Mouse (Mus musculus) neural tube, embryonic 11.5 days (tissue): ENCODE measurements around the gene Igfbp3. TPM values are rescaled to one million over a fixed set of nuclear protein-coding genes. Genes with fewer than 3 reads are reported as not detected.

ENCODE experiments used
- ATAC-seq: fragments of 200-750 bp; cut with Nextera tagmentation; 2 replicates; pipeline ENCODE4 v1.8.0; 2017; ENCODE audit warnings: moderate number of reproducible peaks, mild to moderate bottlenecking, moderate TSS enrichment, moderate library complexity; ENCODE audit not compliant: insufficient read depth, low FRiP score, low TSS enrichment
- DNase-seq: peaks from one replicate; pipeline ENCODE4 v3.0.0-alpha.2; 2015; ENCODE audit warnings: low spot score
- H3K27ac ChIP-seq: fragments of 300-500 bp; sonication (generic); 2 replicates; pipeline ENCODE4 v1.5.1; 2014; ENCODE audit warnings: low read depth, mild to moderate bottlenecking, low read length
- H3K27me3 ChIP-seq: fragments of 300-500 bp; sonication (generic); 2 replicates; pipeline ENCODE4 v1.6.1; 2014; ENCODE audit warnings: mild to moderate bottlenecking, low read length, mixed read lengths; ENCODE audit not compliant: control insufficient read depth, insufficient read depth
- H3K36me3 ChIP-seq: fragments of 300-500 bp; sonication (generic); 2 replicates; pipeline ENCODE4 v1.6.1; 2014; ENCODE audit warnings: mild to moderate bottlenecking, low read length, moderate library complexity, mixed read lengths; ENCODE audit not compliant: control insufficient read depth, insufficient read depth
- H3K4me1 ChIP-seq: fragments of 300-500 bp; sonication (generic); 2 replicates; pipeline ENCODE4 v1.6.1; 2014; ENCODE audit warnings: low read length, mixed read lengths; ENCODE audit not compliant: control insufficient read depth, insufficient read depth
- H3K4me2 ChIP-seq: fragments of 300-500 bp; sonication (generic); 2 replicates; pipeline ENCODE4 v1.6.1; 2014; ENCODE audit warnings: low read depth, mild to moderate bottlenecking, moderate library complexity
- H3K4me3 ChIP-seq: fragments of 300-500 bp; sonication (generic); 2 replicates; pipeline ENCODE4 v1.5.1; 2014; ENCODE audit warnings: low read depth, low read length
- H3K9ac ChIP-seq: fragments of 300-500 bp; sonication (generic); 2 replicates; pipeline ENCODE4 v1.6.1; 2014; ENCODE audit warnings: mild to moderate bottlenecking, low read length
- H3K9me3 ChIP-seq: fragments of 300-500 bp; sonication (generic); 2 replicates; pipeline ENCODE4 v1.6.1; 2016; ENCODE audit warnings: low read length; ENCODE audit not compliant: control insufficient read depth
- WGBS: fragments of 180-500 bp; shearing (Covaris S2); extraction: QIAGEN DNeasy Blood & Tissue Kit; methylation state at CpG from one replicate; pipeline ENCODE4 v1.1.7; 2014; 5-methylcytosine and 5-hydroxymethylcytosine counted together
- polyA plus RNA-seq: library from polyadenylated mRNA; unstranded; fragments of >200 nt; fragmentation: Nextera tagmentation; extraction: Ambion mirVana; gene quantifications from 2 replicates; pipeline ENCODE4 v1.2.1, GENCODE M21; 2014

Gene Igfbp3
- polyA plus RNA-seq, 1 experiment from 2014 or later = 36.4 TPM

- 68% methylated on average over 6 of the region's 6 CpGs for WGBS
- H3K27me3 ChIP-seq = no peaks in the 10 kb centered on the region
- no peak overlapping the region for H3K27ac ChIP-seq
- H3K9ac ChIP-seq = no peak overlapping the region
- H3K9me3 ChIP-seq = no peaks in the 10 kb centered on the region
- no peak overlapping the region for H3K4me3 ChIP-seq
- H3K4me2 ChIP-seq = no peak overlapping the region
- H3K4me1 ChIP-seq = peaks cover under 1% of the 10 kb centered on the region; the same call in 1 of the 2 replicates
- DNase-seq (no peak), ATAC-seq (no peak)
- H3K36me3 ChIP-seq = no peaks in the 10 kb centered on the region
These were observed 21.0 kb downstream of the Igfbp3 start for GRCm38 (mm10) chr11:7192710-7193109.

GRCm38 (mm10) chr11:7188469-7188868 is 25.3 kb downstream of the Igfbp3 start, which contains the start of gene Gm11985:
Gm11985 (minus strand) TSS chr11:7188569.
- WGBS = 87% methylated on average over 13 of the region's 13 CpGs
- H3K36me3 ChIP-seq = no peaks in the 10 kb centered on the region
- H3K27ac ChIP-seq = no peak within 1 kb of the TSS
- no peaks in the 10 kb centered on the region for H3K9me3 ChIP-seq
- no peak for ATAC-seq
- no peak within 1 kb of the TSS for H3K4me2 ChIP-seq
- no peaks in the 10 kb centered on the region for H3K4me1 ChIP-seq
- DNase-seq = no peak
- H3K4me3 ChIP-seq = no peak within 1 kb of the TSS
- H3K9ac ChIP-seq = no peak within 1 kb of the TSS
- no peaks in the 10 kb centered on the region for H3K27me3 ChIP-seq

GRCm38 (mm10) chr11:7187472-7187871 is 26.3 kb downstream of the Igfbp3 start:
- H3K36me3 ChIP-seq = no peaks in the 10 kb centered on the region

GRCm38 (mm10) chr11:7184420-7184819 is 29.3 kb downstream of the Igfbp3 start:
- 31% methylated on average over 1 of the region's 1 CpGs for WGBS
- H3K4me1 ChIP-seq = no peaks in the 10 kb centered on the region
- no peak for ATAC-seq

More at GRCm38 (mm10) chr11:7187472-7187871, 26.3 kb downstream of the Igfbp3 start:
- Histone ChIP-seq H3K27me3 (no peaks in the 10 kb centered on the region), H3K4me1 (no peaks in the 10 kb centered on the region), H3K9ac (no peak overlapping the region), H3K4me2 (no peak overlapping the region), H3K27ac (no peak overlapping the region), H3K4me3 (no peak overlapping the region), H3K9me3 (no peaks in the 10 kb centered on the region)
- WGBS = 70% methylated on average over 8 of the region's 8 CpGs
- ATAC-seq (no peak), DNase-seq (no peak)

GRCm38 (mm10) chr11:7182409-7183042 is 31.2 kb downstream of the Igfbp3 start:
- Histone ChIP-seq H3K9ac (no peak overlapping the region), H3K27ac (no peak overlapping the region), H3K9me3 (no peaks in the 10 kb centered on the region), H3K4me2 (no peak overlapping the region), H3K4me1 (no peaks in the 10 kb centered on the region), H3K27me3 (no peaks in the 10 kb centered on the region), H3K36me3 (no peaks in the 10 kb centered on the region), H3K4me3 (no peak overlapping the region)
- DNase-seq (peak; percentile 46), ATAC-seq (peak; percentile 66)
- 48% methylated on average over 8 of the region's 8 CpGs for WGBS

More at GRCm38 (mm10) chr11:7184420-7184819, 29.3 kb downstream of the Igfbp3 start:
- Histone ChIP-seq H3K9me3 (no peaks in the 10 kb centered on the region), H3K9ac (no peak overlapping the region), H3K27me3 (no peaks in the 10 kb centered on the region), H3K36me3 (no peaks in the 10 kb centered on the region), H3K4me2 (no peak overlapping the region), H3K4me3 (no peak overlapping the region), H3K27ac (no peak overlapping the region)
- DNase-seq = no peak

GRCm38 (mm10) chr11:7179276-7179675 is 34.4 kb downstream of the Igfbp3 start:
- Histone ChIP-seq H3K27ac (no peak overlapping the region), H3K4me3 (no peak overlapping the region), H3K9ac (no peak overlapping the region), H3K9me3 (no peaks in the 10 kb centered on the region), H3K36me3 (no peaks in the 10 kb centered on the region), H3K27me3 (no peaks in the 10 kb centered on the region), H3K4me2 (no peak overlapping the region), H3K4me1 (no peaks in the 10 kb centered on the region)
- ATAC-seq = no peak
- WGBS = 94% methylated on average over 2 of the region's 2 CpGs
- DNase-seq = no peak

GRCm38 (mm10) chr11:7178724-7179123 is 35.0 kb downstream of the Igfbp3 start:
- Histone ChIP-seq H3K4me2 (no peak overlapping the region), H3K4me3 (no peak overlapping the region), H3K27me3 (no peaks in the 10 kb centered on the region), H3K9ac (no peak overlapping the region), H3K9me3 (no peaks in the 10 kb centered on the region), H3K4me1 (no peaks in the 10 kb centered on the region), H3K36me3 (no peaks in the 10 kb centered on the region), H3K27ac (no peak overlapping the region)
- ATAC-seq (no peak), DNase-seq (no peak)
- 80% methylated on average over 4 of the region's 4 CpGs for WGBS

- H3K27ac ChIP-seq = no peak overlapping the region
- no peaks in the 10 kb centered on the region for H3K4me1 ChIP-seq
- no peaks in the 10 kb centered on the region; the same call in 1 of the 2 replicates for H3K36me3 ChIP-seq
- H3K9ac ChIP-seq = no peak overlapping the region
- H3K27me3 ChIP-seq = no peaks in the 10 kb centered on the region
- 87% methylated on average over 6 of the region's 6 CpGs for WGBS
- H3K9me3 ChIP-seq = no peaks in the 10 kb centered on the region
- H3K4me2 ChIP-seq = no peak overlapping the region
- DNase-seq (no peak), ATAC-seq (no peak)
- no peak overlapping the region for H3K4me3 ChIP-seq
These were observed 40.1 kb downstream of the Igfbp3 start for GRCm38 (mm10) chr11:7173664-7174063.

GRCm38 (mm10) chr11:7169645-7170044 is 44.1 kb downstream of the Igfbp3 start:
- H3K4me3 ChIP-seq = no peak overlapping the region
- ATAC-seq = no peak

More at GRCm38 (mm10) chr11:7169645-7170044, 44.1 kb downstream of the Igfbp3 start:
- no peaks in the 10 kb centered on the region; the same call in 1 of the 2 replicates for H3K36me3 ChIP-seq
- H3K9me3 ChIP-seq = no peaks in the 10 kb centered on the region
- H3K9ac ChIP-seq = no peak overlapping the region
- H3K27me3 ChIP-seq = no peaks in the 10 kb centered on the region
- DNase-seq = no peak
- H3K4me1 ChIP-seq = no peaks in the 10 kb centered on the region
- no peak overlapping the region for H3K27ac ChIP-seq
- 100% methylated on average over 1 of the region's 1 CpGs for WGBS
- H3K4me2 ChIP-seq = no peak overlapping the region
